Mouse (Mus musculus) inflammation-experienced regulatory T-cells (primary cell): ENCODE measurements around the gene Gas2l3. TPM values are rescaled to one million over a fixed set of nuclear protein-coding genes. Genes with fewer than 3 reads are reported as not detected.

Experiments used
- polyA plus RNA-seq, 2 experiments: library from polyadenylated mRNA; unstranded; fragments of 100-300 nt; shearing (Covaris generic); gene quantifications; one replicate each; pipeline ENCODE4 v1.2.1; 2017

Gene Gas2l3
- under 1 TPM in 1 of 2 experiments, not detected in 1; 0.34 TPM for polyA plus RNA-seq

DNA sequence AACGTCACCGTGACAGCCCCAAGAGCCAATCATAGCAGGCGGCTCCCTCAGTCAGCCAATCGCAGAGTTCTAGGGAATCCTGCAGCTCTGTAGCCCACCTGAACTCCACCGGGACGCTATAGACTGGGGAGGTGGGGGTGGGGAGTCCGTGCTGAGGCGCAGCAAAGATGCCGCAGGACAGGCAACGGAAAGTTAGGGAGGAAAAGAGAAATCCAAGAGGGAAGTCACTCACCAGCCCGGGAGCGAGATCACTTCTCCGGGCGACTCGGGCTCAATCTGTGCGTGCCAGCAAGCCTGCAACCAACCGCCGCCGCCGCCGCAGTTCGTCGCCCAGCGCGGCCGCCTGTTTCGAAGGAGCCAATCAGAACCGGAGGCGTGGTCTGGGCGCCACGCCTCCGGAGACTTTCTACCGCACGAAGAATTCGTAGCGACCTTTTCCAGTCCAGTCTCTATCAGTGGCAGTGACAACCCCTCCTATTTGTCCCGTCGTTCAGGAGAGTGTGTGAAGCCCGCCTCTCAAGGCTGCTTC is at the start of gene Gas2l3:
Gene Gas2l3, minus strand, starts transcription at position 345 of the 529 bp plus-strand sequence.

Other genes starting within 250 kb of the Gas2l3 start
- gene Ano4, start 99.2 kb downstream of the Gas2l3 start, polyA plus RNA-seq: under 1 TPM in 1 of 2 experiments, not detected in 1; 0.73 TPM
- gene Nr1h4, start 89.6 kb upstream of the Gas2l3 start, polyA plus RNA-seq: under 1 TPM in 1 of 2 experiments, not detected in 1; 0.23 TPM
- gene Slc17a8, start 177.3 kb upstream of the Gas2l3 start, polyA plus RNA-seq: under 1 TPM; 0.13 to 0.33 TPM
- gene Scyl2, start 242.3 kb upstream of the Gas2l3 start, polyA plus RNA-seq: 10 to 100 TPM; 13.3 to 15.6 TPM